Mouse (Mus musculus) thymus, postnatal 36 days (tissue): ENCODE measurements around the gene Trdn.

ENCODE experiments used
- DNase-seq, 2 experiments: peaks; one replicate each; pipeline ENCODE4 v3.0.0; 2022; ENCODE audit warnings: mixed read lengths in 2 of 2

The Trdn gene

DNA sequence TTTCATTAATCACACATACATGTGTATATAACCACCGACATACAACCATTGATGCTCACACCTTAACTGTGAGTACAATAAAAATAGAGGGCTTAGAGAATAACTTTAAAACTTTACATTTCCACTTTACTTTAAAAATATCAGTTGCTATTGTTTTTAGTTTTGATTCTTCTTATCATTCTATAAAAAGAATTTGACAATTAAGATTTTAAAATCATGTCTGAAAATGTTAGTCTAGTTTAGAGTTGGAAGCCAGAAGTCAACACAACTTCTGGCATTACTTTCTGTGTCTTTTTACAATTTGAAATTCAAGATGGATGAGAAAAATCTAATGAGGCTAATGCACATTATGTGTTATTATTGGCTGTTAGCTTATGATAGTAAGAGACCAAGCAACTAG, at the start of gene Trdn:
TSS of gene Trdn (plus strand) at position 301 of the 400 bp plus-strand sequence.
- no peak for DNase-seq

GRCm38 (mm10) chr10:33060771-33061170, 19.6 kb upstream of the Trdn start:
- no peak for DNase-seq

- DNase-seq, result no peak
Observed at GRCm38 (mm10) chr10:33065566-33065965, 14.8 kb upstream of the Trdn start.

GRCm38 (mm10) chr10:33073126-33073525, 7.2 kb upstream of the Trdn start:
- DNase-seq, result no peak

DNA sequence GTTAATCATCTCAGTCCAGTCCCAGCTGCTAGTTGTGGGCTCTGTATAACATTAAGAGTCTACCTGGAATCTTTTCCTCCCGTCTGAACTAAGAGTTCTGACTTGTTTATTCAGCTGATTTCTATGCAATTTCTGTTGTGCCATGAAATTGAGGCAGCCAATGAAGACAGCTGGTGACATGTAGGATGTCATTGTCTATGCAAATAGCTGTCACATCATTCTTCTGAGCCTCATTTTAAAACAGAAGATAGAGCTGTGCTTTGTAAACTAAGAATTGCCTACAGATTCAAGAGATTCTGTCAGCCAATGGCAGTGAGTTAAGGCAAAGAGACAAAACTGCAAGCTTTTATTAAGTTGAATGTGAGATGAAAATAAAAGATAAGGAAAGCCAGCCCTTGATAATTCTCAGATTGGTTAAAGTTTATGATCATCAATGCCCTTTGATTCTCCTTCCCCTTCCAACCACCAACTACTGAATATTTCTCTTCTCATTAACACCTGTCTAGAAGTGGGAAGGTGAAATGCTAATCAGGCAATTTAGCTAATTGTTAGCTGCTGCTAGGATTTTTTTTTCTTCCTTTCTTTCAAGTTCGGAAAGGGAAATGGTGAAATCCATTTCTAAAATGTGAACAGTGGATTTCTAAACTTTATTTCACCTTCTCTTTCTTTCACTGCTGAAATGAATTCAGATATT, 1.9 kb downstream of the Trdn start:
- no peak for DNase-seq

DNA sequence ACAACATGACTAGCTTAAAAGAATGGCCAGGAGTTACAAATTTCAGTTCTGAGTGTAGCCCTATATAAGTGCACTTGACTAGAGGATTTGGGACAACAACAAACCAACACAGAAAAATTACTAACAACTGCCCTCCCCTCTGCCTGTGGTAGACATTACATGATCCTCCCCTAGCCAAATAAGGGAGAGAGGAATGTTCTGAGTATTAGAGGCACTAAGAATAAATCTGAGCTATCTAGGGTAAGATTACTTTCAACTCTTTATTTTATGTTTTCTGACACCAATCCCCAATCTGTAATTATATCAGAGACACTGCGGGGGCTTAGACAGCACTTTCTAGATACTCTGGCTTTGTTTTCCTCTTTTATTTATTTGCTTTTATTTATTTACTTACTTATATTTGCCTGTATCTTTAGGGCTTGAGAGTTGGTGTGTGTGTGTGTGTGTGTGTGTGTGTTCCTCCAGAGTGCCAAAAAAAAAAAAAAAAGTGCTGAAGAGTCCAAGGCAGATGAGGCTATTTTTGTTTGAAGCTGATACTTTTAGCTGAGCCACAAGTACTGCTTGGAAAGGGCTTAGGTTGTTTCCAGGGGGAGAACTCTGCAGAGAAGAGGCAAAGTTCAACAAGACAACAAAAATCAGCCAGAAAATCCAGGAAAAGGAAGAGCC, 2.7 kb downstream of the Trdn start:
- no peak for DNase-seq

- DNase-seq, result no peak
Observed at GRCm38 (mm10) chr10:33083627-33084158, 3.3 kb downstream of the Trdn start.

- DNase-seq, result no peak
Observed at GRCm38 (mm10) chr10:33088403-33088802, 8.0 kb downstream of the Trdn start.

GRCm38 (mm10) chr10:33092400-33092799, 12.0 kb downstream of the Trdn start:
- DNase-seq, result no peak

DNA sequence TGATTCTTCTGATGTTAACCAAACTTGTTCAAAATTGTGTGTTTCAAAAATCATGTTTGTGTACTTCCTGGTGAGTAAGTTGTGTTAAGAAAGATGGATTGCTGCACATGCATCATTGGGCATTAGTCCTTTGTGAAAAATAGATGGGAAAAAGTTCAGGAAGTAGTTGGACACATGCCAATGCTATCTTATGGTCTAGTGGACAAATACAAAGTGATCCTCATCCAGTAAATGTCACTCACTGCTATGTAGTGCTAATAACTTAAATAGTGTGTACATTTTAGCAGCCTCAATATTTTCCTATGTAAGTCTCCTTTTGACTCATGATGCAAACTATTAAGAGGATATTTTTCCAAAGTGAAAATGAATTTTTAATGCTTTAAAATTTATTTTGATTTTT, 27.6 kb downstream of the Trdn start:
- no peak for DNase-seq

- no peak for DNase-seq
Observed at GRCm38 (mm10) chr10:33123028-33123427, 42.7 kb downstream of the Trdn start.

GRCm38 (mm10) chr10:33144911-33145310, 64.6 kb downstream of the Trdn start:
- no peak for DNase-seq

- DNase-seq, result no peak
Observed at GRCm38 (mm10) chr10:33179731-33180631, 99.6 kb downstream of the Trdn start.

DNA sequence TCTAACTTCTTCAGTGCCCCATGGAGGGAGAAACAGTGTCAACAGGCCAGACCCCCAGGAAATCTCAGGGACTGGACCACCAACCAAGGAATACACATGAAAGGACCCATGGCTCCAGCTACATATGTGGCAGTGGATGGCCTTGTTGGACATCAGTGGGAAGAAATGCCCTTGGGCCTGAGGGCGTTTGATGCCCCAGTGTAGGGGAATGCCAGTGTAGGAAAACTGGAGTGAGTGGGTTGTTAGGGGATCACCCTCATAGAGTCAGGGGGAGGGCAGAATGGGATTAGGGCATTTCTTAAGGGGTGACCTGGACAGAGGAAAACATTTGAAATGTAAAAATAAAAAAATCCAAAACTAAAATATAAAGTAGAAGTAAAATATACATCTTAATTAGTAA, 108.7 kb downstream of the Trdn start:
- no peak for DNase-seq

DNA sequence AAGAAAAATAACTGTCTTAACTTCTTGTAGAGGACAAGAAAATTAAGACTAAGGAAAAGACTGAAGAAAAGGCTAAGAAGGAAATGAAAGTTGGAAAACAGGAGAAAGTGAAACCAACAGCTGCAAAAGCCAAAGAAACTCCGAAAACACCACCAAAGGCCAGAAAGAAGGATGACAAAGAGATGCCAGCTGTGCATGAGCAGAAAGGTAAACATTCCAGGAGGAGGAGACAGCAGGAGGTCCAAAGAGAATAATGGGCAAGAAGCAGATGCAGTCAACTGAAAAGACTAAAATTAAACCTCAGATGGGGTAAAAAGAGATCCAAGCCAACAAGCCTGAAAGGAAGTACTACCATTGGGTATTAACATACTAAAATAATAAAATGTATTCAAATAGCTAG, 115.6 kb downstream of the Trdn start:
- no peak for DNase-seq

GRCm38 (mm10) chr10:33198257-33198656, 117.9 kb downstream of the Trdn start:
- no peak for DNase-seq

GRCm38 (mm10) chr10:33210411-33210810, 130.1 kb downstream of the Trdn start:
- DNase-seq, result no peak

DNA sequence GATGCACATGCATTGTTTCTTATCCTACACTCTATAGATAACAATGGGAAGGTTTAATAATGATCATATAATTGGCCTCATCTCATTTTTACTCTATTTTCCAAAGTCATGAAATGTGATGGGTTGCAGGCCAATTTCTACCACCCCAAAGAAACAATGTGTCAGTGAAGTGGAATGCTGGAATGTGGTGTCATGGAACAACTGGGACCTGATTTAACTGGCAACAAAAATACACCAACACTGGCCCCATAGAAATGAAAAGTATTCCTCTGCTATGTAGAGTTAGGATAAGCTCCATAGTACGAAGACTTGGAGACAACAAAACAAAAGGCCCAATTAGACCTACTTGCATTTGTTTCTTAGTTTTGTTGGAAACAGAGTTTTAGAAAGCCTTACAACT, 173.6 kb downstream of the Trdn start:
- no peak for DNase-seq

- no peak for DNase-seq
Observed at GRCm38 (mm10) chr10:33256202-33256601, 175.8 kb downstream of the Trdn start.

- no peak for DNase-seq
Observed at GRCm38 (mm10) chr10:33304982-33305381, 224.6 kb downstream of the Trdn start.

DNA sequence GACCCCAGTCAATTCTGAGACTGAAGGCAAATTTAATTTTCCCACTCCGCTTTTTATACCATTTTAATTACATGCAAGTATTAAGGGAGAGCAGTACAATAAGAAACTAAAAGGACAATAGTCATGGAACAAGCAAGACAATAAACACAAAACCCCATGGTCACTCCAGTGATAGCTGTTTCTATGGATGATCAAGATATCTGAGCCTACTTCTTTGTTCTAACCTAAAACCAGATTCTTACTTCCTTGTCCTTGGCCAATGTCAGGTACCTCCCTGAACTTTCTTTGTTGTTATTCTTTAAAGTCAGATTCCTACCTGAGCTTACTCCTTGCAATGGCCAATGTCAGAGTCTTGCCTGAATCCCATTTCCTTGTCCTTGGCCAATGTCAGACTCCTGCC, 272.7 kb downstream of the Trdn start:
- DNase-seq, result no peak

- no peak for DNase-seq
Observed at GRCm38 (mm10) chr10:33366521-33366920, 286.2 kb downstream of the Trdn start.

DNA sequence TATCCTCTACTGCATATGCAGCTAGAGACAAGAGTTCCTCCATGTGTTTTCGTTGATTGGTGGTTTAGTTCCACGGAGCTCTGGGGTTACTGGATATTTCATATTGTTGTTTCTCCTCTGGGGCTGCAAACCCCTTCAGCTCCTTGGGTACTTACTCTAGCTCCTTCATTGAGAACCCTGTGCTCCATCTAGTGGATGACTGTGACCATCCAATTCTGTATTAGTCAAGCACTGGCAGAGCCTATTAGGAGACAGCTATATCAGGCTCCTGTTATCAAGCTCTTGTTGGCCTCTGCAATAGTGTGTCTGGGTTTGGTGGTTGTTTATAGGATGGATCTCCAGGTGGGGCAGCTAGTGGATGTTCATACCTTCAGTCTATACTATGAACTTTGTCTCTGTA, 290.2 kb downstream of the Trdn start:
- no peak for DNase-seq
